15 mouse cellular contexts compared by ENCODE assay signal in genomic region chr5:132249523-132249922, GRCm38 (mm10).
DNase-seq lines count a peak whose midpoint lies in the region; ATAC-seq and TF ChIP-seq lines count a peak whose summit lies in the region.
"Had no signal": no experiment of that assay in that cellular context is flagged by ENCODE, and none has a peak within 500 bp of the region (broad histone marks: within the 10 kb centered on the region; RNA-seq: fewer than 3 reads in every experiment).

No protein-coding gene starts in this region.

- no peak overlapping the region for H3K4me2 ChIP-seq in forebrain, postnatal 0 days (ENCODE audit: low read depth)
- H3K4me2 ChIP-seq in forebrain, embryonic 12.5 days, result no peak overlapping the region
- H3K4me2 ChIP-seq: embryonic facial prominence, embryonic 12.5 days; liver, embryonic 15.5 days had no signal

- H3K9ac ChIP-seq in forebrain, postnatal 0 days, result no peak overlapping the region
- no peak overlapping the region for H3K9ac ChIP-seq in forebrain, embryonic 12.5 days
- H3K9ac ChIP-seq: embryonic facial prominence, embryonic 12.5 days; liver, embryonic 15.5 days had no signal

- 32% methylated on average over 11 of the region's 11 CpGs for WGBS in forebrain, postnatal 0 days
- 59% methylated on average over 11 of the region's 11 CpGs for WGBS in forebrain, embryonic 12.5 days

- TF ChIP-seq CTCF in forebrain, postnatal 0 days (IDR thresholded peaks at IDR 0.05; ENCODE audit: low read depth), result no peak

- no peaks in the 10 kb centered on the region for H3K27me3 ChIP-seq in forebrain, postnatal 0 days (ENCODE audit: insufficient read depth, low read length)
- H3K27me3 ChIP-seq in forebrain, embryonic 12.5 days, result no peaks in the 10 kb centered on the region
- H3K27me3 ChIP-seq: embryonic facial prominence, embryonic 12.5 days; liver, embryonic 15.5 days had no signal

- H3K4me1 ChIP-seq in forebrain, postnatal 0 days (ENCODE audit: insufficient read depth), result no peaks in the 10 kb centered on the region; the same call in 1 of the 2 replicates
- H3K4me1 ChIP-seq in forebrain, embryonic 12.5 days, result peaks cover 12% of the 10 kb centered on the region
- H3K4me1 ChIP-seq: liver, embryonic 15.5 days had no signal

- no peaks in the 10 kb centered on the region for H3K9me3 ChIP-seq in forebrain, postnatal 0 days (ENCODE audit: low read length)
- no peaks in the 10 kb centered on the region for H3K9me3 ChIP-seq in forebrain, embryonic 12.5 days
- H3K9me3 ChIP-seq: embryonic facial prominence, embryonic 12.5 days; liver, embryonic 15.5 days had no signal

- DNase-seq in forebrain, postnatal 0 days, result peak; percentile 27
- peak; percentile 57 to 59 for DNase-seq in frontal cortex, postnatal 25 days (ENCODE audit: low spot score in 2 of 2)
- DNase-seq in left cerebral cortex, adult 11 months (ENCODE audit: low spot score), result peak; percentile 74
- peak; percentile 65 for DNase-seq in right cerebral cortex, postnatal 14 days
- no peak for DNase-seq in ovary, postnatal 14 days (ENCODE audit: low spot score)
- DNase-seq in urinary bladder, postnatal 10 days (ENCODE audit: low spot score), result no peak
- no peak for DNase-seq in urinary bladder, postnatal 36 days (ENCODE audit: low spot score in 2 of 2)
- DNase-seq: adrenal gland, adult 8-10 months; cerebellum, adult 11-12 months; heart, postnatal 36 days; kidney, postnatal 10 days; thymus, postnatal 14 days had no signal

- peak; percentile 42 for ATAC-seq in forebrain, postnatal 0 days
- no peak; the same call in 1 of the 2 replicates for ATAC-seq in forebrain, embryonic 12.5 days (ENCODE audit: low FRiP score)

- H3K4me3 ChIP-seq in forebrain, postnatal 0 days (ENCODE audit: low read depth, low read length), result no peak overlapping the region
- H3K4me3 ChIP-seq in forebrain, embryonic 12.5 days (replicated peaks), result no peak overlapping the region
- H3K4me3 ChIP-seq: embryonic facial prominence, embryonic 12.5 days; liver, embryonic 15.5 days had no signal

- H3K27ac ChIP-seq in forebrain, postnatal 0 days (ENCODE audit: low read depth, low read length), result no peak overlapping the region
- no peak overlapping the region for H3K27ac ChIP-seq in forebrain, embryonic 12.5 days
- H3K27ac ChIP-seq: embryonic facial prominence, embryonic 12.5 days; liver, embryonic 15.5 days had no signal

- H3K36me3 ChIP-seq in forebrain, postnatal 0 days (ENCODE audit: insufficient read depth), result no peaks in the 10 kb centered on the region
- no peaks in the 10 kb centered on the region for H3K36me3 ChIP-seq in forebrain, embryonic 12.5 days (replicated peaks)
- H3K36me3 ChIP-seq: embryonic facial prominence, embryonic 12.5 days; liver, embryonic 15.5 days had no signal

Comparison
In these comparisons a context has a peak if more than half of its experiments do, and no peak if none do; other contexts are left out.
1. DNase-seq: peak in forebrain, postnatal 0 days (single experiment), frontal cortex, postnatal 25 days (2 of 2), left cerebral cortex, adult 11 months (single experiment) and right cerebral cortex, postnatal 14 days (single experiment); none in ovary, postnatal 14 days (single experiment), urinary bladder, postnatal 10 days (single experiment) and urinary bladder, postnatal 36 days (0 of 2).